9 mouse cellular contexts compared by ENCODE assay signal in the genomic region with DNA sequence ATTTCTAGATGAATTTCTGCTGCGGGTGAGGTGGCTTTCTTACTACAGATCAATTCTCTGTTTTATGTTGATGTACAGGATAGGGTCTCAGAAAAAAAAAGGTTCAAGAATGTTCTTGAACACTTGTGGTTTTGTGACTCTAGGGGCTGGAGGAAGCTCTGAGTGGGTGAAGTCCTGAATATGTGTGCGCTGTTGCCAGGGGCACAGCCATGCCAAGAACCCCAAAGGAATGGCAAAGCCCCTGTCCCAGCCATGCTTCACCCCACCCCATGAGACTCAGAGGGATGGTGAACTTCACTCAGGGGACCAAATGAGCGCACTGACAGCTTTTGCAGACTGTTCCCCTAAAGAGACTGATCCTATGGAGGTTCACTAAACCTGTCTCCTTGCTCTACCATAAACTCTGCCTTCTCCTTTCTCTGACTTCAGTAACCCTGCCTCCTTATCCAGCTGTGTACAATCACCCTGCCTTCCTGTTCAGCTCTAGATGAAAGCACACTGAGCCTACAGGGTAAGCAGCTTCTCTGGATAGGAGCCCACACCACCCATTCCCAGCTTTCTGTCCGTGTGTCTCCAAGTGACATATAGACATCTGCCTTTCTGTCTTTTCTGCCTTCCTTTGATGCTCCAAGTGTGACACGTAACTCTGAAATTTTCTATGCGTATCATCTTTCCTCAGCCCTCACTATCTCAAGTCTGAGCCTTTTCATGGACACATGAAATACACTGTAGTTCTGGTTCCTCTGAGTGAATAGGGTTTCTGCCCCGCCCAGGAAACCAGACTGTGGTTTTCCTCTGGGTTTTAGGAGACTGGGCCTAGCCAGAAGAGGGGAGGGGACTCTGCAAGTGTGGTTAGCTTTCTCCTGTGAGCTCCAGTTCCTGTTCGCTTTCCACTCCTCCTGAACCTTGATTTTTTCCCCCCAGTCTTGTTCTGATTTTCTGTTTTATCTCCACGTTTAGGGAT.
A peak's percentile ranks its signal among the peaks of the same experiment; 100 is the strongest.
DNase-seq lines count a peak whose midpoint lies in the region; ATAC-seq and TF ChIP-seq lines count a peak whose summit lies in the region.
"Had no signal": no experiment of that assay in that cellular context is flagged by ENCODE, and none has a peak within 500 bp of the region (broad histone marks: within the 10 kb centered on the region; RNA-seq: fewer than 3 reads in every experiment).

No protein-coding gene starts in this region.

- no peak for TF ChIP-seq CTCF in layer of hippocampus, adult 2 months (conservative IDR thresholded peaks at IDR 0.05)

- ATAC-seq in limb, embryonic 15.5 days (ENCODE audit: insufficient number of reproducible peaks, low FRiP score, low TSS enrichment, low read depth): no peak

- H3K27me3 ChIP-seq in limb, embryonic 15.5 days: no peaks in the 10 kb centered on the region
- H3K27me3 ChIP-seq: midbrain, embryonic 12.5 days had no signal

- WGBS in limb, embryonic 15.5 days: 74% methylated on average over 9 of the region's 9 CpGs

- H3K4me3 ChIP-seq in layer of hippocampus, adult 2 months: no peak overlapping the region
- H3K4me3 ChIP-seq in brown adipose tissue, adult 24 weeks (ENCODE audit: insufficient read depth, low read depth, low read length): no peak overlapping the region
- H3K4me3 ChIP-seq in limb, embryonic 15.5 days: no peak overlapping the region
- H3K4me3 ChIP-seq: midbrain, embryonic 12.5 days had no signal

- no peaks in the 10 kb centered on the region for H3K9me3 ChIP-seq in limb, embryonic 15.5 days
- H3K9me3 ChIP-seq: midbrain, embryonic 12.5 days had no signal

- H3K4me2 ChIP-seq in limb, embryonic 15.5 days: no peak overlapping the region
- H3K4me2 ChIP-seq: midbrain, embryonic 12.5 days had no signal

- no peaks in the 10 kb centered on the region for H3K36me3 ChIP-seq in limb, embryonic 15.5 days
- H3K36me3 ChIP-seq: midbrain, embryonic 12.5 days had no signal

- H3K27ac ChIP-seq in layer of hippocampus, adult 2 months: peak overlapping the region; percentile 57
- peak overlapping the region; percentile 40 for H3K27ac ChIP-seq in brown adipose tissue, adult 24 weeks (replicated peaks; ENCODE audit: low read depth, low read length)
- peak overlapping the region; percentile 14; the same call in 1 of the 2 replicates for H3K27ac ChIP-seq in limb, embryonic 15.5 days
- H3K27ac ChIP-seq: midbrain, embryonic 12.5 days had no signal

- peaks cover 12% of the 10 kb centered on the region; the same call in 1 of the 2 replicates for H3K4me1 ChIP-seq in brown adipose tissue, adult 24 weeks (ENCODE audit: control insufficient read depth, insufficient read depth, insufficient read length, low read length)
- 0 out of 2 replicates have a peak, but pooled peaks cover 3% of the 10 kb centered on the region for H3K4me1 ChIP-seq in limb, embryonic 15.5 days
- H3K4me1 ChIP-seq: midbrain, embryonic 12.5 days had no signal

- no peak overlapping the region for H3K9ac ChIP-seq in limb, embryonic 15.5 days
- H3K9ac ChIP-seq: midbrain, embryonic 12.5 days had no signal

- DNase-seq in layer of hippocampus, adult 2 months (ENCODE audit: low spot score in 2 of 2): no peak
- DNase-seq in layer of hippocampus, postnatal 36 days: no peak
- peak; percentile 55 to 60 for DNase-seq in spleen, postnatal 36 days (ENCODE audit: low spot score in 2 of 2)
- no peak for DNase-seq in frontal cortex, postnatal 36 days (ENCODE audit: low spot score in 2 of 2)
- no peak for DNase-seq in right cerebral cortex, postnatal 25 days
- no peak for DNase-seq in urinary bladder, postnatal 14 days (ENCODE audit: low spot score)

Comparison
In these comparisons a context has a peak if more than half of its experiments do, and no peak if none do; other contexts are left out.
1. DNase-seq: peak in spleen, postnatal 36 days (2 of 2); none in layer of hippocampus, adult 2 months (0 of 2), layer of hippocampus, postnatal 36 days (0 of 2), frontal cortex, postnatal 36 days (0 of 2), right cerebral cortex, postnatal 25 days (single experiment) and urinary bladder, postnatal 14 days (single experiment).
2. Peak in every context shown above with its lines, with median percentiles within 50 percentile points of each other: H3K27ac ChIP-seq.